Mouse (Mus musculus) lung, postnatal 36 days (tissue): ENCODE measurements at regions not wholly inside any gene's neighbourhood (a gene's known extent, or its start where the extent isn't known, plus 50 kb on each side); places are given as distances from the start of the nearest gene placed in this dataset.

Experiments
- DNase-seq: peaks from one replicate; pipeline ENCODE4 v3.0.0; 2022; ENCODE audit warnings: mixed read lengths

DNA sequence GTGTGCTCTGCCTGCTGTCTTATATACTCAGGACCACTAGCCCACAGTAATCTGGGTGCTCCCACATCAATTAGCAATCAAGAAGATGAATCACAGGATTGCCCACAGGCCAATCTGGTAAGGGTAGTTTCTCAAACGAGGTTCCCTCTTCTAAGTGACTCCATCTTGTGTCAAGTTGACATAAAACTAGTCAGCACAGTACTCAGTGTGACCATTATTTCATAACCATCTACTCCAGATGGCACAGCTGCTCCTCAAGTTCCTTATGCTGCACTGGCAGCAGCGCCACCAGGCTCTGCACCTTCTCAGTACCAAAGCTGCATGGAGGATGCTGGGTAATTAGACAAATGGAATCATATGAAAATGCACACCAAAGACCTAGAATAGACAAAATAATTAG, 175.6 kb upstream of the B3galt2 start:
- no peak for DNase-seq

DNA sequence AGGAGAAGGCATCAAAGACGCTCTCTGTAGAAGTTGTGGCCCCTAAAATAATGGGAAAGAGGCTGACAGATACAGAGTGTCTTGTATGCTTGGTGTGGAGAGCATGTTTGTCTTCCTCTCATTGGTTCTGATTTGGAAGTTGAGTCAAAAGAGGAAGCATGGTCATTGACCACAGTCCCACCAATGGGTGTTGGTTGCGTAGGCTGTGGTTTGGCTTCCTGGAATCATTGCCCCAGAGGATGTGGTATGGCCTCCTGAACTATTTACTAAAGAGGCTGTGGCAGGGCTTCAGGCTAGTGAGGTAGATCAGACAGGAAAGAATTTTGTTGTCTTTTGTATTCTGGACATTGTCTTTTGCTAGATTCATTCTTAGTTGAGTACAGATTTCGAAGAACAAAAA, 174.4 kb upstream of the B3galt2 start:
- peak; percentile 23 for DNase-seq

GRCm38 (mm10) chr1:143475329-143475728, 165.1 kb upstream of the B3galt2 start:
- DNase-seq = no peak

DNA sequence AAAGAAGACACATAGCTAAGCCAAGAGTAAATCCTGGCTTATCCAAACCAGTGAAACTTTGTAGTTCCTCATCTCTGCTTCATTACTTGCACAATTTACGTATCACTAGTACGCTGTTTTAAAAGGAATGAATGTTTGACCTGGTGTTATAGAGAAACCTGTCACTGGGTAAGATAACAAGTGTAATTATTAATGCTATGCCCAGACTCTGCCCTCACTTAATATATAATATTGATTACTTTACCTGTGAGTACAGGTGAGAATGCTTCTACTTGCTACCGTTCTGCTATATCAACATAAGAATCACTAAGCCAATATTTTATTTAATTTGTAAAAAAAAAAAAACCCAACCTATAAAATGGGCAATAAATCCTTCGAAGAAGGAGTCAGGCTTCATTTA, 157.1 kb upstream of the B3galt2 start:
- DNase-seq = no peak

DNA sequence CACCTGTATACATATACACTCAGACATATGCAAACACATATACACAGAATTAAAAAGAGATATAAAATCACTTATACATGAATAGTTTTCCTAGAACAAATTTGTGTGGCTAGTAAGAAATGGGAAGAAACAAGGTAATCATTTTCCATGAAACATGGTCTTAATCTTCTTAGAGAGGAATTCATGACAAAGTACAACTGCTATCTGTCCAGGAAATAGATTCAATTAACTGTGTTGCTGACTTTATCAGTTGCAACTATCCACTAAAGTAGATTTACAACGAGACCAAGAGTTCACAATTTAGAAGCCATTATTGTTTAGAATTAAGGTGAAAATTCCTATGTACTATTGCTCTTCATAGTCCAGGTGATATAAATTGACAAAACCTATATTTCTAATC, 155.5 kb upstream of the B3galt2 start:
- no peak for DNase-seq

DNA sequence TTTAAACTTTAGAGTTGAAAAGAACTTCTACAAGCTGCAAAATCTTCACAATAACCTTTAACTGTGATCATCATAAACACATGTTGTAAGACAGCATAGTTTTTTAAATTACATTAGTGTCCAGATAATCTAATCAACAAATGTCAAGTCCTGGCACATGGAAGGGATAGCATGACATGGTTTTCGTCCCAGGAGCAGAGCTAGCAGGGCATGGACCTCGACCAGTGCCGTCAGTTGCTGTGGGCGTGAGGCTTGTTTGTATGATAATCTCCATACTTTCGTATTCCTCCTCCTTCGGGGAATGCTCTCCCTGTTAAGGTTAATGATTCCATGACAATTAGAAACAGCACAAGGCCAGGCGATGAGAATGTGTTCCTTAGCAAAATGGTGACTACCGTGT, 143.4 kb upstream of the B3galt2 start:
- DNase-seq = no peak

DNA sequence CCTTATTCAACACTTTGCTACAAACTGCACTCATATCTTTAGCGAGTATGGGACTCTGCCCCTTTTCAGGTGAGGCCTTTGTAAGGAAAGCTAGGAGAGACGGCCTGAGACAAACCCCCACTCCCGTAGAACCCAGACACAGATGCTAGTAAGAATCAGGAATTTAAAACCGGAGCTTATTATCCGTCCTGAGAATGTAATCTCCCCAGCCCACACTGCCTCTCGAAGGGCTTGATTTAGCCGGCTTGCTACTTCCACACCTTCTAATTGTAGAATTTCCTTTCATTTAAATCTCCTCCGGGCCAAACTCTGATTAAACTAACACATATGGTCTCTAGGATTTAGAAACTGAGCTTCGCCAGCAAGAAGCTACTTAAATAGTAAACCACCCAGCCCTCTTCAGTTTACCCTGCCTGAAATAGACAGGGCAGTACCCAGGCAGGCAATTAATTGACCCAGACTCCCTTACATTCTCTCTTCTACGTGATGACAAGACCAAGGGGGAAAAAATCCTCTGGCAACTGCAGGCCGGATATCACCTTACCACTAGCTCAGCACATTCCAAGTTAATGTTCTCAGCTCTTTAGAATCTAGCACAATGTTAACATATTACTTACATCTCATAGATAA, 136.9 kb upstream of the B3galt2 start:
- no peak for DNase-seq

- DNase-seq = no peak
These were observed 136.4 kb upstream of the B3galt2 start for GRCm38 (mm10) chr1:143504066-143504440.

GRCm38 (mm10) chr1:143505318-143505717, 135.1 kb upstream of the B3galt2 start:
- no peak for DNase-seq

- DNase-seq = no peak
These were observed 116.5 kb upstream of the B3galt2 start for GRCm38 (mm10) chr1:143523831-143524521.

GRCm38 (mm10) chr1:143524522-143524865, 116.0 kb upstream of the B3galt2 start:
- DNase-seq = no peak

DNA sequence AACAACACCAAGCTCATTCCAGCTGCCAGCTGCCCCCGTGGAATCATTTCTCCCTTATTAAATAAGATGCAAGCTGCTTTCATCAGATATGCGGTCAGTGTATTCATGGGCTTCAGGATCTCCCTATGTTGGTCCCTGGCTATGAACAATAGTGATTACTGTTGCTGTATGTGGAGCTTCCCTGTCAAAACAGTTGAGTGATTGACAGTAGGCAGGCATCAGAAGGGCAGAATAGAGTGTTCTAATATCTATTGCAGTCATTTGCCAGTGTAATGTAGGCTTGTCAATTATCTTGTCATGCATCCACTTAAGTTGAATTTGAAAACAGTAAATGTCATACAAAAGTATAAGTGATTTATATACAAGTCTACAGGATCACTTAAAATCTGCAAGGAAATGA, 100.2 kb upstream of the B3galt2 start:
- DNase-seq = no peak

- no peak for DNase-seq
These were observed 99.8 kb upstream of the B3galt2 start for GRCm38 (mm10) chr1:143540701-143541100.
